20 mouse cellular contexts compared by ENCODE assay signal in genomic region chr2:108289696-108290430, GRCm38 (mm10).
DNase-seq lines count a peak whose midpoint lies in the region; ATAC-seq lines count a peak whose summit lies in the region.
"Had no signal": no experiment of that assay in that cellular context is flagged by ENCODE, and none has a peak within 500 bp of the region (broad histone marks: within the 10 kb centered on the region; RNA-seq: fewer than 3 reads in every experiment).

No protein-coding gene starts in this region.

- H3K9me3 ChIP-seq in limb, embryonic 10.5 days (replicated peaks), result no peaks in the 10 kb centered on the region
- H3K9me3 ChIP-seq: forebrain, embryonic 13.5 days; hindbrain, embryonic 12.5 days; limb, embryonic 12.5 days; liver, embryonic 12.5 days; midbrain, embryonic 15.5 days had no signal

- DNase-seq in 3T3-L1 (ENCODE audit: low read depth, low spot score) (peak; percentile 24), MN1 (ENCODE audit: low spot score) (peak; percentile 3)
- peak; percentile 58 to 85 for DNase-seq in frontal cortex, postnatal 36 days (ENCODE audit: low spot score in 2 of 2)
- DNase-seq in left cerebral cortex, postnatal 36 days (ENCODE audit: low spot score in 2 of 2), result peak; percentile 63 to 72
- DNase-seq in limb, embryonic 10.5 days (ENCODE audit: low spot score), result no peak
- no peak for DNase-seq in heart, postnatal 10 days
- DNase-seq in c-Kit-positive CD71-positive TER-119-positive erythroid progenitor cells, embryonic 14.5 days (ENCODE audit: low spot score), result no peak
- DNase-seq: adrenal gland, postnatal 14 days; cerebellum, adult 2 months; heart, postnatal 14 days; lung, adult 2 months; thymus, adult 18-20 months had no signal

- H3K27me3 ChIP-seq in limb, embryonic 10.5 days (ENCODE audit: low read depth, poor library complexity, severe bottlenecking), result no peaks in the 10 kb centered on the region
- H3K27me3 ChIP-seq: forebrain, embryonic 13.5 days; hindbrain, embryonic 12.5 days; limb, embryonic 12.5 days; liver, embryonic 12.5 days; midbrain, embryonic 15.5 days had no signal

- 81% methylated on average over 3 of the region's 3 CpGs for WGBS in limb, embryonic 10.5 days

- no peaks in the 10 kb centered on the region for H3K36me3 ChIP-seq in limb, embryonic 10.5 days
- H3K36me3 ChIP-seq: hindbrain, embryonic 12.5 days; limb, embryonic 12.5 days; liver, embryonic 12.5 days; midbrain, embryonic 15.5 days had no signal

- H3K4me3 ChIP-seq in limb, embryonic 10.5 days, result no peak overlapping the region
- H3K4me3 ChIP-seq: forebrain, embryonic 13.5 days; hindbrain, embryonic 12.5 days; limb, embryonic 12.5 days; liver, embryonic 12.5 days; midbrain, embryonic 15.5 days; myocyte had no signal

- no peaks in the 10 kb centered on the region for H3K4me1 ChIP-seq in limb, embryonic 10.5 days
- H3K4me1 ChIP-seq: forebrain, embryonic 13.5 days; hindbrain, embryonic 12.5 days; limb, embryonic 12.5 days; liver, embryonic 12.5 days; midbrain, embryonic 15.5 days had no signal

- intact Hi-C loops in left cerebral cortex, postnatal 36 days (cut with DNase I), result no loop called here
- intact Hi-C loops in heart, postnatal 10 days (cut with DNase I), result no loop called here

- no peak for ATAC-seq in erythroid progenitor cell, adult 5-6 weeks (replicated peaks; ENCODE audit: low FRiP score, poor library complexity, severe bottlenecking)
- ATAC-seq: CD4-positive, CD25-positive, alpha-beta regulatory T cell, adult 4 months; forebrain, embryonic 13.5 days; liver, embryonic 12.5 days; midbrain, embryonic 15.5 days had no signal

- H3K27ac ChIP-seq in limb, embryonic 10.5 days, result no peak overlapping the region
- H3K27ac ChIP-seq: forebrain, embryonic 13.5 days; hindbrain, embryonic 12.5 days; limb, embryonic 12.5 days; liver, embryonic 12.5 days; midbrain, embryonic 15.5 days had no signal

Comparison
In these comparisons a context has a peak if more than half of its experiments do, and no peak if none do; other contexts are left out.
1. DNase-seq: peak in 3T3-L1 (single experiment), MN1 (single experiment), frontal cortex, postnatal 36 days (2 of 2) and left cerebral cortex, postnatal 36 days (2 of 2); none in limb, embryonic 10.5 days (single experiment), heart, postnatal 10 days (0 of 2) and c-Kit-positive CD71-positive TER-119-positive erythroid progenitor cells, embryonic 14.5 days (single experiment).